Mouse (Mus musculus) kidney, postnatal 0 days (tissue): ENCODE results near the gene Kcnj14. TPM values are rescaled to one million over a fixed set of nuclear protein-coding genes. Genes with fewer than 3 reads are reported as not detected.

Source experiments
- ATAC-seq: fragments of 200-750 bp; cut with Nextera tagmentation; replicated peaks from 2 replicates; pipeline ENCODE4 v1.8.0; 2017; ENCODE audit warnings: low read depth, moderate number of reproducible peaks, moderate TSS enrichment, moderate library complexity; ENCODE audit not compliant: low FRiP score
- DNase-seq: peaks from one replicate; pipeline ENCODE4 v3.0.0-alpha.2; 2016; ENCODE audit warnings: low spot score
- H3K27ac ChIP-seq: fragments of 300-500 bp; sonication (generic); 2 replicates; pipeline ENCODE4 v1.5.1; 2014; ENCODE audit warnings: mild to moderate bottlenecking
- H3K27me3 ChIP-seq: fragments of 300-500 bp; sonication (generic); 2 replicates; pipeline ENCODE4 v1.6.1; 2014; ENCODE audit warnings: low read length, mixed read lengths; ENCODE audit not compliant: insufficient read depth
- H3K36me3 ChIP-seq: fragments of 300-500 bp; sonication (generic); 2 replicates; pipeline ENCODE4 v1.6.1; 2014; ENCODE audit warnings: low read length, mixed read lengths; ENCODE audit not compliant: insufficient read depth
- H3K4me1 ChIP-seq: fragments of 300-500 bp; sonication (generic); replicated peaks from 2 replicates; pipeline ENCODE4 v1.6.1; 2014; ENCODE audit warnings: antibody characterized with exemption, low read length, mixed read lengths; ENCODE audit not compliant: insufficient read depth
- H3K4me2 ChIP-seq: fragments of 300-500 bp; sonication (generic); 2 replicates; pipeline ENCODE4 v1.6.1; 2014; ENCODE audit warnings: mild to moderate bottlenecking, low read length, moderate library complexity, mixed read lengths
- H3K4me3 ChIP-seq: fragments of 300-500 bp; sonication (generic); replicated peaks from 2 replicates; pipeline ENCODE4 v1.5.1; 2014; ENCODE audit warnings: low read depth, low read length
- H3K9ac ChIP-seq: fragments of 300-500 bp; sonication (generic); 2 replicates; pipeline ENCODE4 v1.6.1; 2014; ENCODE audit warnings: low read depth, low read length
- H3K9me3 ChIP-seq: fragments of 300-500 bp; sonication (generic); replicated peaks from 2 replicates; pipeline ENCODE4 v1.6.1; 2016; ENCODE audit warnings: low read length, inconsistent platforms, mixed read lengths
- CTCF ChIP-seq: IDR thresholded peaks from 2 replicates; pipeline ENCODE4 v1.5.1; 2016; ENCODE audit warnings: antibody characterized with exemption, low read depth, mild to moderate bottlenecking, moderate library complexity
- WGBS: fragments of 180-500 bp; shearing (Covaris S2); extraction: QIAGEN DNeasy Blood & Tissue Kit; methylation state at CpG from one replicate; pipeline ENCODE4 v1.1.7; 2014; 5-methylcytosine and 5-hydroxymethylcytosine counted together
- polyA plus RNA-seq: library from polyadenylated mRNA; unstranded; fragments of >200 nt; fragmentation: Nextera tagmentation; extraction: Ambion mirVana; gene quantifications from 2 replicates; pipeline ENCODE4 v1.2.1, GENCODE M21; 2015

The Kcnj14 gene
- polyA plus RNA-seq, 1 experiment from 2014 or later = 0.80 TPM

DNA sequence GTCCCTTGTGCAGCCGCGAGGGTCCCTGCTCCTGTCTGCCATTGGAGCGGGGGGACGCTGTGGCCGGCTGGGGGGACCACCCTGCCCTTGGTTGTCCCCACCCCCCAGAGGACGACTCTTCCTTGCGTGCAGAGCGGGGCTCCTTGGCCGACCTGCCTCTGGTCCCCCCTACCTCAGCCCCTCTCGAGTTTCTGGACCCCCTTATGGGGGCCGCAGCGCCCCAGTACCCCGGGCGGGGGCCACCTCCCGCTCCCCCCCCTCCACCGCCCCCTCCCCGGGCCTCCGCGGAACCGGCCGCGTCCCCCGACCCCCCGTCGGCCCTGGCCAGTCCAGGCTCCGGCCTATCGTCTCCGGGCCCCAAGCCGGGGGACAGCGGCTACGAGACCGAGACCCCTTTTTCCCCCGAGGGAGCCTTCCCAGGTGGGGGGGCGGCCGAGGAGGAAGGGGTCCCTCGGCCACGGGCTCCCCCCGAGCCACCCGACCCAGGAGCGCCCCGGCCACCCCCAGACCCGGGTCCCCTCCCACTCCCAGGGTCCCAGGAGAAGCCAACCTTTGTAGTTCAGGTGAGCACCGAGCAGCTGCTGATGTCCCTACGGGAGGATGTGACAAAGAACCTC is 30.5 kb downstream of the Kcnj14 start:
- DNase-seq = no peak

DNA sequence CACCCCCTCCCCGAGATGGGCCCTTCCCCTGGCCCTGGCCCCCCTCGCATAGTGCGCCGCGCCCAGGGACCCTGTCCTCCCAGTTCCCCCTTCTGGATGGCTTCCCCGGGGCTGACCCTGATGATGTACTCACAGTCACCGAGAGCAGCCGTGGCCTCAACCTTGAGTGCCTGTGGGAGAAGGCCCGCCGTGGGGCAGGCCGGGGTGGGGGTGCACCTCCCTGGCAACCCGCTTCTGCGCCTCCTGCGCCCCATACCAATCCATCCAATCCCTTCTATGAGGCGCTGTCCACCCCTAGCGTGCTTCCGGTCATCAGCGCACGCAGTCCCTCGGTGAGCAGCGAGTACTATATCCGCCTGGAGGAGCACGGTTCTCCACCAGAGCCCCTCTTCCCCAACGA is 31.3 kb downstream of the Kcnj14 start:
- Histone ChIP-seq H3K4me2 (no peak overlapping the region), H3K36me3 (no peaks in the 10 kb centered on the region), H3K4me1 (peaks cover 10% of the 10 kb centered on the region; the same call in 1 of the 2 replicates), H3K27ac (no peak overlapping the region), H3K9ac (no peak overlapping the region), H3K9me3 (no peaks in the 10 kb centered on the region), H3K27me3 (no peaks in the 10 kb centered on the region), H3K4me3 (no peak overlapping the region)
- no peak for TF ChIP-seq CTCF
- WGBS = 93% methylated on average over 24 of the region's 24 CpGs
- DNase-seq (no peak), ATAC-seq (no peak)

More for the DNA sequence above, 30.5 kb downstream of the Kcnj14 start:
- Histone ChIP-seq H3K4me1 (peaks cover 11% of the 10 kb centered on the region; the same call in 1 of the 2 replicates), H3K9me3 (no peaks in the 10 kb centered on the region), H3K9ac (no peak overlapping the region), H3K27me3 (no peaks in the 10 kb centered on the region), H3K4me3 (no peak overlapping the region), H3K27ac (no peak overlapping the region), H3K4me2 (no peak overlapping the region), H3K36me3 (no peaks in the 10 kb centered on the region)
- ATAC-seq = no peak
- TF ChIP-seq CTCF = no peak
- WGBS = 91% methylated on average over 41 of the region's 44 CpGs

DNA sequence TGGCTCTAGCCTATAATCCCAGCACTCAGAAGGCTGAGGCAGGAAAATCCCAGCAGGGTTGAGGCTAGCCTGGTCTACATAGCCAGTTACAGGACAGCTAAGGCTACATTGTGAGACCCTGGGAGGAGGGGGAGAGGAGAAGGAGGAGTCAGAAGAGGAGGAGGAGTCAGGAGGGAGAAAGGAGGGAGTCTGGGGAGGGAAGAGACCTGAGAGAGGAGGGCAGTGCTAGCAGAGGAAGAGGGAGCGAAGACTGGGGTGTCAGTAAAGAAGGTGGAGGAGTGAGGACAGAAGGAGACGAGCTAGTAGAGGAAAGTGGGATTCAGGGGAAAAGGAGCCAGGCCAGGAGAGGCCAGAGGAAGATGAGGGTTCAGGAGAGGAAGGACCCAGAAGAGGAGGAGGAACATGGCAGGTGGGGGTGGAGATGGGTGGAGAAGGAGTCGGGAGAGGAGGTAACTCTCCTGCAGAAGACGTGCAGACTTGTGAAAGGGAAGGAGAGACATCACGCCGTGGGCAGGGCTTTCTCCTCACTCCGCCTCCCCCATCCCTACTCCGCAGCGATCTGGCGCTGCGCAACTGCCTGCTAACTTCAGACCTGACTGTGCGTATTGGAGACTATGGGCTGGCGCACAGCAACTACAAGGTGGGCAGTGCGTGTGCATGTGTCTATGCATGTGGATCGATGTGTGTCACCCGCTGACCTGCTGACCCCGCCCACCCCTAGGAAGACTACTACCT is 32.7 kb downstream of the Kcnj14 start:
- WGBS = 88% methylated on average over 17 of the region's 17 CpGs
- Histone ChIP-seq H3K36me3 (no peaks in the 10 kb centered on the region), H3K9ac (no peak overlapping the region), H3K9me3 (no peaks in the 10 kb centered on the region), H3K4me1 (no peaks in the 10 kb centered on the region), H3K4me2 (no peak overlapping the region), H3K27me3 (no peaks in the 10 kb centered on the region), H3K4me3 (no peak overlapping the region), H3K27ac (no peak overlapping the region)
- ATAC-seq (no peak), DNase-seq (no peak)
- TF ChIP-seq CTCF = no peak

DNA sequence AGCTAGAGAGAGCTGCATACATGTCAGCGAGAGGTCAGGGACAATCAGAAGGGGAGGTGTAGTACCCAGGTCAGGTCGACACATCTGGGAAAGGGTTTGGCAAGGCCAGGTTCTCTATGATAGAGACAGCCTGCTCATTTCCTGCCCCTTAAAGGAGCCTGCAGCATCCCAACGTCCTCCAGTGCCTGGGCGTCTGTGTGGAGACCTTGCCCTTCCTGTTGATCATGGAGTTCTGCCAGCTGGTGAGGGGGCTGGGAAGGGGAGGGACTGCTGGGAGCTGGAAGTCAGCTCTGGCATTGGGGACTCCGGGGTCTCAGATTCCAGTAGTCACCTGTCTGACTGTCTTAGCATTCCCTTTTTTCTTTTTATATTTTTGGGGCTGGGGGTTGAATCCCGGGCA is 33.9 kb downstream of the Kcnj14 start:
- no peak overlapping the region for H3K4me3 ChIP-seq
- 0 out of 2 replicates have a peak, but pooled peaks cover 8% of the 10 kb centered on the region for H3K4me1 ChIP-seq
- no peak overlapping the region; the same call in 1 of the 2 replicates for H3K27ac ChIP-seq
- TF ChIP-seq CTCF = no peak
- 45% methylated on average over 6 of the region's 6 CpGs for WGBS
- peak; percentile 50 for DNase-seq
- no peak for ATAC-seq
- no peaks in the 10 kb centered on the region for H3K36me3 ChIP-seq
- no peak overlapping the region for H3K9ac ChIP-seq
- no peaks in the 10 kb centered on the region for H3K9me3 ChIP-seq
- no peaks in the 10 kb centered on the region for H3K27me3 ChIP-seq
- H3K4me2 ChIP-seq = no peak overlapping the region

DNA sequence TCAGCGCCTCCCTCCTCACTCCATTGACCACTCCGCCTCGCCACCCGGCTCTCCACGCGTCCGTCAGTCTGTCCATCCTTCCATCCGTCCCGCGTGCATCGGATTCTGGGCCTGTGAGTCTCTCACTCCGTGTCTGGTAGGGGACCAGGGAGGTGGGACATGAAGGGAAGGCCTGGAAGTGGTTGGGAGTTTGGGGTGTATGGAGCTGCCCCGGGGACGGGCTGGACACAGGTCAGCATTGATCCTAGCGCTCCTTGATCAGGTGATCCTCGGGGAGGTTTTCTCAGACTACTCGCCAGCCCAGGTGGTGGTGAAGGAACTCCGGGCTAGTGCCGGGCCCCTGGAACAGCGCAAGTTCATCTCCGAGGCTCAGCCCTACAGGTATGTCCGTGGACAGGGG is 36.9 kb downstream of the Kcnj14 start:
- Histone ChIP-seq H3K4me2 (no peak overlapping the region), H3K4me1 (peaks cover 19% of the 10 kb centered on the region; the same call in 1 of the 2 replicates)
- TF ChIP-seq CTCF = no peak

DNA sequence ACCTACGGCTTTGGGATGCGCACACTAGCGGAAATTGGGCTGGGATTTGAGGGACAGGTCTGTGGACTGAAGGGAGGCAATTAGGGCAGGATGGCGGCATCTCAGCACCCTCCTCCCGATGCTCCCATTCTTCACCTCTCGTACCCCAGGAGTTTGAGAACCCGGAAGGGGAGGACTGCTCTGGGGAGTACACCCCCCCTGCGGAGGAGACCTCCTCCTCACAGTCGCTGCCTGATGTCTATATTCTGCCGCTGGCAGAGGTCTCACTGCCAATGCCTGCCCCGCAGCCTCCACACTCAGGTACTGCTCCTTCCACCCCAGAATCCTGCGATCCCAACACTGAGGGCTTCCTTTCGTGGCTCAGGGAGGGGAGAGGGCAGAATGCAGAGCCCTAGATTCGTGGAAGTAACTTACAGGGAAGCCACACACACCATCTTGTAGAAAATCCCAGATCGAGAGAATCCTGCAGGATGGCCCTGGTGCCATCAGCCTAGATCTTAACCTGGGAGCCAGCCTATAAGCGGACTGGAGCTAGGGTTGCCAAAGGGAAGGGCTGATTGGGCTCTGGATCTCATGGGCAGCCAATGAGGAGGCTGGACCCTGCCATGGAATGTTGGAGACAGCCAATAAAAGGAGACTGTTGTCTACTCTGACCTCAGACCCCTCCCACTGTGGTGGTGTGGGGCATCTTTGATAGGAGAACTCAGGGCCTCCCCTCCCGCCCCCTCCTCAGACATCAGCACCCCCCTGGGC is 37.7 kb downstream of the Kcnj14 start:
- 17% methylated on average over 16 of the region's 17 CpGs for WGBS
- no peak overlapping the region for H3K27ac ChIP-seq
- H3K36me3 ChIP-seq = no peaks in the 10 kb centered on the region
- TF ChIP-seq CTCF = no peak
- DNase-seq (peak; percentile 83), ATAC-seq (peak; percentile 55)
- H3K27me3 ChIP-seq = no peaks in the 10 kb centered on the region
- H3K9ac ChIP-seq = peak overlapping the region; percentile 27; the same call in 1 of the 2 replicates
- H3K4me1 ChIP-seq = peaks cover 19% of the 10 kb centered on the region; the same call in 1 of the 2 replicates
- H3K4me2 ChIP-seq = peak overlapping the region; percentile 95
- H3K9me3 ChIP-seq = no peaks in the 10 kb centered on the region
- peak overlapping the region; percentile 60 for H3K4me3 ChIP-seq

More for the DNA sequence above, 36.9 kb downstream of the Kcnj14 start:
- Histone ChIP-seq H3K27me3 (no peaks in the 10 kb centered on the region), H3K9ac (no peak overlapping the region), H3K4me3 (no peak overlapping the region), H3K36me3 (no peaks in the 10 kb centered on the region), H3K9me3 (no peaks in the 10 kb centered on the region), H3K27ac (no peak overlapping the region)
- DNase-seq = no peak
- ATAC-seq = no peak
- 85% methylated on average over 22 of the region's 22 CpGs for WGBS
